Mouse (Mus musculus) liver, embryonic 14.5 days (tissue): ENCODE results near the gene Acaa1b. TPM values are rescaled to one million over a fixed set of nuclear protein-coding genes. Genes with fewer than 3 reads are reported as not detected.

Experiments
- ATAC-seq: fragments of 200-750 bp; cut with Nextera tagmentation; 2 replicates; pipeline ENCODE4 v1.8.0; 2017; ENCODE audit warnings: moderate number of reproducible peaks, mild to moderate bottlenecking, moderate library complexity; ENCODE audit not compliant: insufficient read depth
- DNase-seq, 3 experiments: peaks; one replicate each; pipeline ENCODE4 v3.0.0-alpha.2; 2012 to 2013; ENCODE audit warnings: low read depth in 3 of 3, low spot score in 3 of 3
- H3K27ac ChIP-seq: fragments of 300-500 bp; sonication (generic); 2 replicates; pipeline ENCODE4 v1.5.1; 2014; ENCODE audit warnings: moderate library complexity, mild to moderate bottlenecking, control low read depth, inconsistent platforms
- H3K27me3 ChIP-seq: fragments of 300-500 bp; sonication (generic); 2 replicates; pipeline ENCODE4 v1.6.1; 2014; ENCODE audit warnings: mild to moderate bottlenecking, low read length, moderate library complexity; ENCODE audit not compliant: control insufficient read depth, insufficient read depth
- H3K36me3 ChIP-seq: fragments of 300-500 bp; sonication (generic); replicated peaks from 2 replicates; pipeline ENCODE4 v1.6.1; 2014; ENCODE audit warnings: low read depth; ENCODE audit not compliant: control insufficient read depth, insufficient read depth
- H3K4me1 ChIP-seq, 2 experiments: fragments of 200-500 bp in 1 of 2; fragments of 300-500 bp in 1 of 2; sonication (generic) in 1 of 2; replicated peaks; 2 replicates each; pipeline ENCODE4 v1.6.1; 2012 to 2014; ENCODE audit warnings: antibody characterized with exemption in 1 of 2, inconsistent platforms in 1 of 2, low read length in 1 of 2; ENCODE audit not compliant: control insufficient read depth in 2 of 2, insufficient read depth in 2 of 2
- H3K4me2 ChIP-seq: fragments of 300-500 bp; sonication (generic); 2 replicates; pipeline ENCODE4 v1.6.1; 2014; ENCODE audit warnings: low read depth, mild to moderate bottlenecking, control low read depth, moderate library complexity
- H3K4me3 ChIP-seq, 2 experiments: fragments of 200-500 bp in 1 of 2; fragments of 300-500 bp in 1 of 2; sonication (generic) in 1 of 2; 2 replicates each; pipeline ENCODE4 v1.5.1; 2012 to 2014; ENCODE audit warnings: low read depth in 2 of 2, low read length in 2 of 2, mild to moderate bottlenecking in 2 of 2, control low read depth in 1 of 2, inconsistent platforms in 1 of 2, moderate library complexity in 1 of 2; ENCODE audit not compliant: insufficient read depth in 1 of 2
- H3K9ac ChIP-seq: fragments of 300-500 bp; sonication (generic); replicated peaks from 2 replicates; pipeline ENCODE4 v1.6.1; 2014; ENCODE audit warnings: mild to moderate bottlenecking, control low read depth, moderate library complexity
- H3K9me3 ChIP-seq: fragments of 300-500 bp; sonication (generic); 2 replicates; pipeline ENCODE4 v1.6.1; 2016; ENCODE audit warnings: low read length, mixed read lengths; ENCODE audit not compliant: control insufficient read depth
- CTCF ChIP-seq: IDR thresholded peaks from 2 replicates; pipeline ENCODE4 v1.5.1; 2016; ENCODE audit warnings: antibody characterized with exemption, low read depth, control low read depth
- EP300 ChIP-seq: IDR thresholded peaks from 2 replicates; pipeline ENCODE4 v1.6.1; 2016; ENCODE audit warnings: antibody characterized with exemption, low read depth
- WGBS: fragments of 180-500 bp; shearing (Covaris S2); extraction: QIAGEN DNeasy Blood & Tissue Kit; methylation state at CpG from one replicate; pipeline ENCODE4 v1.1.7; 2014; ENCODE audit not compliant: insufficient replicate concordance; 5-methylcytosine and 5-hydroxymethylcytosine counted together
- polyA plus RNA-seq, 2 experiments: library from polyadenylated mRNA; depleted of rRNA in 1 of 2; stranded (reverse) in 1 of 2; unstranded in 1 of 2; fragments of >200 nt; fragmentation: Nextera tagmentation in 1 of 2; extraction: Ambion mirVana in 1 of 2; gene quantifications; 2 replicates each; pipeline versions ENCODE4 v1.2.1 to v1.2.3; 2012 to 2014

The Acaa1b gene
- polyA plus RNA-seq, 2 experiments = 4.2 to 7.0 TPM

GRCm38 (mm10) chr9:119145137-119145536, 11.8 kb downstream of the Acaa1b start:
- Histone ChIP-seq H3K4me2 (no peak overlapping the region), H3K4me3 (no peak overlapping the region), H3K9me3 (no peaks in the 10 kb centered on the region), H3K4me1 (no peaks in the 10 kb centered on the region), H3K27me3 (no peaks in the 10 kb centered on the region), H3K36me3 (no peaks in the 10 kb centered on the region), H3K9ac (no peak overlapping the region), H3K27ac (no peak overlapping the region)
- WGBS = 53% methylated on average over 10 of the region's 10 CpGs
- ATAC-seq (no peak), DNase-seq (no peak)
- no peak for TF ChIP-seq EP300
- TF ChIP-seq CTCF = no peak

GRCm38 (mm10) chr9:119144696-119145095, 12.2 kb downstream of the Acaa1b start:
- Histone ChIP-seq H3K27me3 (no peaks in the 10 kb centered on the region), H3K4me2 (no peak overlapping the region), H3K4me1 (no peaks in the 10 kb centered on the region), H3K9ac (no peak overlapping the region), H3K9me3 (no peaks in the 10 kb centered on the region), H3K36me3 (no peaks in the 10 kb centered on the region), H3K4me3 (no peak overlapping the region), H3K27ac (no peak overlapping the region)
- WGBS = 74% methylated on average over 8 of the region's 8 CpGs
- no peak for DNase-seq
- TF ChIP-seq CTCF (no peak), EP300 (no peak)
- ATAC-seq = no peak

DNA sequence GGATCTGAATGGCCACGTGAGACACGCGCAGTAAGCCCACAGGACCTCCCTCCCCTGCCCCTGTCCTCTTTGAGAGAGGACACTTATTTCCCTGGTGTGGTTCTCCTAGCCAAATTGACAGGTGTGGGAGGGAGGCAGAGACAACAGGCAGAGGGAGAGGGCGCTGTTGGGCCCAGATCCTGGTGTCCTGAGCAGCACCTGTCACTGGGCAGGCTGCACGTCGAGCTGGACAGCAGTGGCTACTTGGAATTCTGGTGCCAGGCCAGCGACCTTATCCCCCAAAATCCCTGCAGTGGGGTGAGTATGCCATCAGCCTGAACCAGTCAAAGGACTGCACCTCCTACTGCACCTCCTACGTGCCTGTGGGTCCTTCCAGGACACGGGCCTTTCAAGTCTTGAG, 13.5 kb downstream of the Acaa1b start:
- no peaks in the 10 kb centered on the region for H3K27me3 ChIP-seq
- no peak overlapping the region for H3K9ac ChIP-seq
- WGBS = 67% methylated on average over 9 of the region's 9 CpGs
- H3K4me3 ChIP-seq = no peak overlapping the region
- no peak overlapping the region for H3K4me2 ChIP-seq
- no peak for ATAC-seq
- no peak overlapping the region for H3K27ac ChIP-seq
- H3K4me1 ChIP-seq = no peaks in the 10 kb centered on the region
- no peaks in the 10 kb centered on the region for H3K36me3 ChIP-seq
- TF ChIP-seq CTCF (no peak), EP300 (no peak)
- no peak for DNase-seq
- no peaks in the 10 kb centered on the region for H3K9me3 ChIP-seq

DNA sequence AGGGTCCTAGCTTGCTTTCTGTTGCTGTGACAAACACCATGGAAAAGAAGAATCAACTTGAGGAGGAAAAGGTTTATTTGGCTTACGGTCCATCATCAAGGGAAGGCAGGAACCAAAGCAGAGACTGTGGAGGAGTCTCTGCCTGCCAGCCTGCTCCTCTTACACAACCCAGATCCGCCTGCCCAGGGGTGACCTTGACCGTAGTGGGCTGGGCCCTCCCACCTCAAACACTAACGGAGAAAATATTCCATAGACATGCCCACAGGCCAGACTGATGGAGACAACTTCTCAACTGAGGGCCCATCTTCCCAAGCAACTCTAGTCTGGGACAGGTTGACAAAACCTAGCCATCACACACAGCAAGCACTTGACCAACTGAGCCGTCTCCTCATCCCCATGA, 14.8 kb downstream of the Acaa1b start:
- no peak for ATAC-seq
- H3K27ac ChIP-seq = no peak overlapping the region
- H3K36me3 ChIP-seq = no peaks in the 10 kb centered on the region
- no peak overlapping the region for H3K4me2 ChIP-seq
- H3K9ac ChIP-seq = no peak overlapping the region
- H3K9me3 ChIP-seq = no peaks in the 10 kb centered on the region
- no peak for DNase-seq
- WGBS = 61% methylated on average over 5 of the region's 5 CpGs
- H3K27me3 ChIP-seq = no peaks in the 10 kb centered on the region
- H3K4me1 ChIP-seq = no peaks in the 10 kb centered on the region
- TF ChIP-seq CTCF = no peak
- no peak for TF ChIP-seq EP300
- no peak overlapping the region for H3K4me3 ChIP-seq

GRCm38 (mm10) chr9:119138836-119139235, 18.1 kb downstream of the Acaa1b start:
- ATAC-seq (no peak), DNase-seq (no peak)
- no peaks in the 10 kb centered on the region for H3K4me1 ChIP-seq
- H3K4me3 ChIP-seq = no peak overlapping the region
- no peak overlapping the region for H3K9ac ChIP-seq
- no peak overlapping the region for H3K4me2 ChIP-seq
- no peaks in the 10 kb centered on the region for H3K27me3 ChIP-seq
- H3K9me3 ChIP-seq = no peaks in the 10 kb centered on the region
- 51% methylated on average over 2 of the region's 2 CpGs for WGBS
- no peaks in the 10 kb centered on the region for H3K36me3 ChIP-seq
- no peak for TF ChIP-seq CTCF
- TF ChIP-seq EP300 = no peak
- no peak overlapping the region for H3K27ac ChIP-seq
